Mouse (Mus musculus): ENCODE measurements at regions not wholly inside any gene's neighbourhood (a gene's known extent, or its start where the extent isn't known, plus 50 kb on each side); places are given as distances from the start of the nearest gene placed in this dataset.

GRCm38 (mm10) chr1:83535461-83535860 is 127.5 kb upstream of the Sphkap start:
- TF ChIP-seq CTCF (conservative IDR thresholded peaks at IDR 0.05; ENCODE audit: low read length) (no peak), POU5F1 (IDR thresholded peaks at IDR 0.05; ENCODE audit: borderline replicate concordance, low read length) (no peak)

Data from E14TG2a.4 (cell line).